Mouse (Mus musculus): ENCODE data around the gene Olfr1391. TPM values are rescaled to one million over a fixed set of nuclear protein-coding genes. Genes with fewer than 3 reads are reported as not detected.

The Olfr1391 gene
- not detected for polyA plus RNA-seq (2014; fragmentation: Illumina TruSeq; extraction: RNeasy Lipid Tissue Mini Kit (QIAGEN cat#74804))

DNA sequence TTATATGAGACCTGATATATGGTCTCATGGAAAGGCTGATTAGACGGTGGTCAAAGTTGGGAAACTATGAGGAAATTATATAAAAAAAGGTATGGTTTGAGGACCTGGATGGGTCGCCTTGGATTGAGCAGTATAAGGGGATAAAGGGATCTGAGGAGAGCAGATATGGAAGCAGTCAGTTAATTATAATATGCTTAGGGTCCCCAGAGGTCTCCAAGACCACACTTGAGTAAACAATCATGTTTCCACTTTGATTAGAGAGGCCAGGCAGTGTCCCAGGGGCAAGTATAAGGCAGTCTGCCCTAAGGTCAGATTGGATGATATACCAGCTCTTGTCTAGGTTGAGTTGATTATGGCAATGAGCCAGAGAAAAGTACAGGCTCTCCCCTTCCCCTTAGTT is at the start of gene Olfr1391:
Gene Olfr1391, plus strand, starts transcription at position 301 of the 400 bp plus-strand sequence.

DNA sequence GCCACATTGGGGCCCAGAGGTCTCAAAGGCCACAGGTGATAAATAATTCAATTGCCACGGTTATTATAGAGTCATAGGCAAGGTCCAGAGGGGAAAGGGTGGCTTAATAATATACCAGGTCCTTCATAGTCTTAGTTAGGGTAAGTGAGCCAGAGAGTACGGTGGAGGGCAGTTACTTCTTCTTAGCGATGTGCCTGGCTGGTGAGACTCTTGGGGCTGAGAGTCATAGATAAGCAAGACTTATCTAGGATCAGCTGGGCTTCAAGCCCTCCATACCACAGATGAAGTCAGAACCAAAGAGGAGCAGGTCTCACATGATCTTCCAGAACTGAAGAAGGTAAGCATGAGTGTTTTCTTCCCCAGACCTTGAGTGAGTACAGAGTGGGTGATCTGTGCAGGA is 44.3 kb upstream of the Olfr1391 start, which contains the start of gene Olfr1393:
Gene Olfr1393, plus strand, starts transcription at position 83 of the 400 bp plus-strand sequence.

DNA sequence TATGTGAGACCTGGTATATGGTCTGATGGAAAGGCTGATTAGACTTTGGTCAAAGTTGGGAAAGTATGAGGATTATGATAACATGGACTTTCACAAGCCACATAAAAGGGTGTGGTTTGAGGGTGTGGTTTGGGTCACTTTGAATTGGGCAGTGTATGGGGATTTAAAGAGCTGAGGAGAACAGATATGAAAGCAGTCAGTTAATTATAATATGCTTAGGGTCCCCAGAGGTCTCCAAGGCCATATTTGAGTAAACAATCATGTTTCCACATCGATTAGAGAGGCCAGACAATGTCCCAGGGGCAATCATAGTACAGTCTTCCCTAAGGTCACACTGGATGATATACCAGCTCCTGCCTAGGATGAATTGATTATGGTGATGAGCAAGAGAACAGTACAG is 37.6 kb upstream of the Olfr1391 start, which contains the start of gene Olfr1392:
Gene Olfr1392, plus strand, starts transcription at position 301 of the 400 bp plus-strand sequence.

DNA sequence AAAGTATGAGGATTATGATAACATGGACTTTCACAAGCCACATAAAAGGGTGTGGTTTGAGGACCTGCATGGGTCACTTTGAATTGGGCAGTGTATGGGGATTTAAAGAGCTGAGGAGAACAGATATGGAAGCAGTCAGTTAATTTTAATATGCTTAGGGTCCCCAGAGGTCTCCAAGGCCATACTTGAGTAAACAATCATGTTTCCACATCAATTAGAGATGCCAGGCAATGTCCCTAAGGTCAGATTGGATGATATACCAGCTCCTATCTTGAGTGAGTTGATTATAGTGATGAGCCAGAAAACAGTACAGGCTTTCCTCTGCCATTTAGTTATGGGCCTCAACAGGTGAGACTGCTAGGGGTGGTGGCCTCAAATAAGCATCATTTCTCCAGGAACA is 18.1 kb upstream of the Olfr1391 start, which contains the start of gene Olfr10:
Gene Olfr10, plus strand, starts transcription at position 301 of the 400 bp plus-strand sequence.

DNA sequence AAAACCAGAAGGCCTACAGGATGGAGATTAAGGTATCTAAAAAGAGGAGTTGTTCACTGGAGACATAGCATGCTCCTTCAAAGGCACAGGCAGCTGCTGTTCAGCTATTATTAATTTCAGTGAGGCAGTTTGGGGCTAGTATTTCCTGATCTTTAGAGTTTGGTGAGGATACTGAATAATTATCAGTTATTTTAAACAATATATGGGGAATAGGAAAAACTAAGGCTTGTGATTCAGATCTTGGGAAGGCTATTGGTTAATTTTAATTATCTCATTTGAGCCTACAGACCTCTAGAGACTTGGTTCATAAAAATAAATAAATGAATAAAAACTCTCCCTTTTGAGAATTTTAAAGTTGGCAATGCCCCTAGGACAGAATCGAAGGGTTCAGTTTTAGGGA is 12.3 kb downstream of the Olfr1391 start, which contains the start of gene Olfr1390:
Gene Olfr1390, plus strand, starts transcription at position 301 of the 400 bp plus-strand sequence.

Other genes with a start within 250 kb of the Olfr1391 start
- 19.0 TPM for gene Ifi47, start 246.2 kb upstream of the Olfr1391 start, polyA plus RNA-seq (2014; fragmentation: Illumina TruSeq; extraction: RNeasy Lipid Tissue Mini Kit (QIAGEN cat#74804))
- 0.20 TPM for gene Olfr1396, start 207.9 kb upstream of the Olfr1391 start, polyA plus RNA-seq (2014; fragmentation: Illumina TruSeq; extraction: RNeasy Lipid Tissue Mini Kit (QIAGEN cat#74804))
- gene Olfr1395, start 180.5 kb upstream of the Olfr1391 start, polyA plus RNA-seq (2014; fragmentation: Illumina TruSeq; extraction: RNeasy Lipid Tissue Mini Kit (QIAGEN cat#74804)), result not detected
- not detected for gene Olfr1394, start 168.4 kb upstream of the Olfr1391 start, polyA plus RNA-seq (2014; fragmentation: Illumina TruSeq; extraction: RNeasy Lipid Tissue Mini Kit (QIAGEN cat#74804))
- 5.2 TPM for gene Btnl9, start 135.6 kb upstream of the Olfr1391 start, polyA plus RNA-seq (2014; fragmentation: Illumina TruSeq; extraction: RNeasy Lipid Tissue Mini Kit (QIAGEN cat#74804))
- 234 TPM for gene Zfp62, start 119.5 kb upstream of the Olfr1391 start, polyA plus RNA-seq (2014; fragmentation: Illumina TruSeq; extraction: RNeasy Lipid Tissue Mini Kit (QIAGEN cat#74804))
- 16.9 TPM for gene Mgat1, start 78.6 kb upstream of the Olfr1391 start, polyA plus RNA-seq (2014; fragmentation: Illumina TruSeq; extraction: RNeasy Lipid Tissue Mini Kit (QIAGEN cat#74804))
- gene Olfr1393, start 44.4 kb upstream of the Olfr1391 start, polyA plus RNA-seq (2014; fragmentation: Illumina TruSeq; extraction: RNeasy Lipid Tissue Mini Kit (QIAGEN cat#74804)), result not detected
- gene Olfr1392, start 37.5 kb upstream of the Olfr1391 start, polyA plus RNA-seq (2014; fragmentation: Illumina TruSeq; extraction: RNeasy Lipid Tissue Mini Kit (QIAGEN cat#74804)), result not detected
- not detected for gene Olfr10, start 18.0 kb upstream of the Olfr1391 start, polyA plus RNA-seq (2014; fragmentation: Illumina TruSeq; extraction: RNeasy Lipid Tissue Mini Kit (QIAGEN cat#74804))
- not detected for gene Olfr1390, start 12.4 kb downstream of the Olfr1391 start, polyA plus RNA-seq (2014; fragmentation: Illumina TruSeq; extraction: RNeasy Lipid Tissue Mini Kit (QIAGEN cat#74804))
- not detected for gene Olfr1389, start 100.3 kb downstream of the Olfr1391 start, polyA plus RNA-seq (2014; fragmentation: Illumina TruSeq; extraction: RNeasy Lipid Tissue Mini Kit (QIAGEN cat#74804))
- gene Olfr1388, start 113.9 kb downstream of the Olfr1391 start, polyA plus RNA-seq (2014; fragmentation: Illumina TruSeq; extraction: RNeasy Lipid Tissue Mini Kit (QIAGEN cat#74804)), result not detected
- not detected for gene Olfr1387, start 132.6 kb downstream of the Olfr1391 start, polyA plus RNA-seq (2014; fragmentation: Illumina TruSeq; extraction: RNeasy Lipid Tissue Mini Kit (QIAGEN cat#74804))
- not detected for gene Olfr1386, start 142.3 kb downstream of the Olfr1391 start, polyA plus RNA-seq (2014; fragmentation: Illumina TruSeq; extraction: RNeasy Lipid Tissue Mini Kit (QIAGEN cat#74804))
- gene Olfr1385, start 166.3 kb downstream of the Olfr1391 start, polyA plus RNA-seq (2014; fragmentation: Illumina TruSeq; extraction: RNeasy Lipid Tissue Mini Kit (QIAGEN cat#74804)), result not detected
- gene Olfr1384, start 184.0 kb downstream of the Olfr1391 start, polyA plus RNA-seq (2014; fragmentation: Illumina TruSeq; extraction: RNeasy Lipid Tissue Mini Kit (QIAGEN cat#74804)), result not detected
- gene Olfr1383, start 196.9 kb downstream of the Olfr1391 start, polyA plus RNA-seq (2014; fragmentation: Illumina TruSeq; extraction: RNeasy Lipid Tissue Mini Kit (QIAGEN cat#74804)), result not detected
- not detected for gene Olfr1382, start 205.5 kb downstream of the Olfr1391 start, polyA plus RNA-seq (2014; fragmentation: Illumina TruSeq; extraction: RNeasy Lipid Tissue Mini Kit (QIAGEN cat#74804))
- not detected for gene Olfr1381, start 220.7 kb downstream of the Olfr1391 start, polyA plus RNA-seq (2014; fragmentation: Illumina TruSeq; extraction: RNeasy Lipid Tissue Mini Kit (QIAGEN cat#74804))
- not detected for gene Olfr1380, start 234.1 kb downstream of the Olfr1391 start, polyA plus RNA-seq (2014; fragmentation: Illumina TruSeq; extraction: RNeasy Lipid Tissue Mini Kit (QIAGEN cat#74804))